Mouse (Mus musculus) lung, postnatal 10 days (tissue): ENCODE results near the gene Tll2.
A peak's percentile ranks its signal among the peaks of the same experiment; 100 is the strongest.

ENCODE experiments used
- DNase-seq: peaks from one replicate; pipeline ENCODE4 v3.0.0; 2021

Gene Tll2

DNA sequence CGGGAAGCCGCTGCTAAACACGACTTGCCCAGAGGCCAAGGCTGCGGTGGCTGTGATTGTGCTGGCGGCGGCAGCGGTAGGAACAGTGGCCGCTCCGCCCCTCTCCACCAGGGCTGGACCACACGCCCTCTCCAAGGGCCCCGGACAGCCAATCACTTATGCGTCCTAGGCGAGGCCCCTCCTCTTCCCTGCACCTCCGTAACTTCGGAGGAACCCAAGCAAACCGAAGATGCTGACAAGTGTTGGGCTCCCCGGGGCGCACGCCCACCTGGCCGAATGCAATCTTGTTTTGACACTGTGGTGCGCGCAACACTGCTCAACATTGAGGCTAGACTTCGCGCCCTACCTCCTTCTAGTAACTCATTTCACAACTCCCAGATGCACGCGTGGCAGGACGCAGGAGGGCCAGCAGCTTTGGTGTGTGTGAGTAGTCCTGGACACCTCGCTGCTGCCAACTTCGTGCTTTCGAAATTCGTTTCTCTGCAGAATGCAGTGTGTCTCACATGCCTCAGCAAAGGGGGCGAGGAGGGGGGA lies at the start of gene Tll2:
Gene Tll2 (minus strand): TSS at position 25 of the 534 bp plus-strand sequence.
- peak; percentile 74 for DNase-seq

DNA sequence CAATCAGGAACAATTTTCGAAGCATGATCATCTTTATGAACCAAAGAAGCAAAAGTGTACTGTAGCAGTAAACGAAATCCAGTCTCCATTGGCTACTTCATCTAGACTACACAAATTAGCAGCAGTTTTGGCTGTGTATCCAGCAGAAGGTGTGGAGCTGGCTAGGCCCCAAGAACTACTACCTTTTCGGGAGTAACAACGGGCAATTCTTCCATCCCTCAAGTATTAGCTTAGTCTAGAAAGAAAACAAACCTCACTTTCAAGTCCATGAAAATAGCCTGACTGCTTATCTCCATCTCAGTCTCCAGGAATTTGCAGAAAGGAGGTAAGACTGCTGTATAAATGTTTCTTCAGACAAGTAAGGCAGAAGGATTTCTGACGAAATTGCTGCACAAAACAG lies 47.9 kb upstream of the Tll2 start:
- peak; percentile 42 for DNase-seq

DNA sequence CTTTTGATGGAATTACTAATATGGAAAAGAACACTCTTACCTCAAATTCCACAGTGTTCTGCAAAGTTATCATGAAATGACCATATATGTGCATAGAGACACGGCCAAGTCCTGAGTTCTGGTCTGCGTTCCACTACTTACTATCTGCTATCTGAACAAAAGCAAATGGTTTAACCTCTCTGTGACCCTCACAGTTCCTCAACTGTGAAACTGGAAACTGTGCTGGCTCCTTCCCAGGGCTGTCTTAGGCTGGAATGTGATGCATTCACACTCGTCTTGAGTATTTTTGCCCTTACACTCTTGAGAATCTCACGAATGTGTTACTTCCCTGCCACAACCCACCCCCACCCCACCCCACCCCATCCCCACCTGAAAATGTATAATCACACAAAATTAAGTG lies 42.3 kb upstream of the Tll2 start:
- peak; percentile 34 for DNase-seq

DNA sequence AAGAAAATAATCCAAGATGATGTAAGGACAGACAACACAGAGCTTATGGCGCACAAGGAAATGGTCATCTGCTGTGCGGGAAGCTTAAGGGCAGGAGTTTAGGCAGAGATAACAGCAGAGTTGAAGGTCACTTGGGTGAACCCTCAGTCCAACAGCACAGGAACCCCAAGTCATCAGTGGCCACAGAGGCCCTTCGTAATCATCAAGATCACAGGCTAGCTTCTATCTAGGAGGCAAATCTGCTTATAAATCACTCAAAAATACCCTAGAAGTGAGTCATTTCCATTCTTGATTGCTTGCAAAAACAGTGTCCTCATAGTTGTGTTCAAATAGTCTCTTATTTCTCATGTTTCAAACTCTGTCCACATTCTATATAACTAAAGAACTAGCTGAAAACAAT lies 41.6 kb upstream of the Tll2 start:
- no peak for DNase-seq

DNA sequence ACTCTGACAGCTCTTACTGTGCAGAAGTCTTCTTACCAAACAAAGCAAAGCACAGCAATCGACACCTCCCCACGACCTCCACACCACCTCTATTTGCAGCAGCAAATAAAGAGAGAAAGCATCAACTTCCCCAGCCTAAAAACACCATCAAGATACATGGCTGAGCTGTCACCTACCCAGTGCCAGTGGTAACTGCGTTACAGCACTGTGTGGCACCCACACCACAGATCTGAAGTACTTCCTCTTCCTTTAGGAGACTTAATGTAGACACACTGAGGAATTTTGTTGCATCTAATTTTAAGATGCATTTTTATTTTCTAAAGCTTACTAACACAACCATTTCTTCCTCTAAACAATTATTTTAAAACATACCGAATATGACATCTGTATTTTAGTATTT lies 39.6 kb upstream of the Tll2 start:
- DNase-seq = no peak

DNA sequence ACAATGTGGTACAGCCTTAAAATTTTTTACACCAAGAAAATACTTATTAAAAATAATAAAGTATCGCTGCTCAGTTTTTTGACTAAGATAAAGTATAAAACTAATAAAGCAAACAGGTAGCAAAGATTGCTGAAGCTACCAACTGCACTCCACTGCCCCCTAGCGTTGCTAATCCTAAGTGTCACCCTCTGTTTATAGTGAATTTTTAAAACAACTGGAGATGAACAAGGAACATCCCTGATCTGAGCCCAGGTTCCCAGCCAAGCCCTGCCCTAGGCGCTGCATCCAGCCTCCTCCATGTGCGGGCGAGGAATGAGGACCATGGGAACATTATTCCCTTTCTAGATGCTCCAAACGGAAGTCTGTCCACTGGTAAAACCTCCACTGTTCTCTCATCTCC lies 37.9 kb upstream of the Tll2 start:
- peak; percentile 60 for DNase-seq

DNA sequence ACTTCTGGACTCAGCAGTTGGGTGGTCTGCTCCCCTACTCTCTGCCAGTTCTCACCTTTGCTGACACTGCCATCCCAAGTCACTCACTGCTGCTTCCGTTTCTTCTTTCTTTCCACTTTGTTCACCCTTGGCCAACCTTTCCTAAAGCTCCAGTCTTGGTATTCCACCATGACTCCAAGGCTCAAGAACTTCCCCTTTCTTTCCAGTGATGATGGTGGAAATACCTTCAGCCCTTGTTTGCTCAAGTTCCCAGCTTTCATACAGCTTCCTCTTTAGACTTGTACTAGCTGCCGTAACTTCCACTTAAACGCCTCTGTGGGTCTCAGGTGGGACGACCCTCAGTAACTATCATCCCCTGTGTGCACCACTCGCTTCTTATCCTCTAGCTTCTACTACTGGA lies 35.4 kb upstream of the Tll2 start:
- DNase-seq = no peak

DNA sequence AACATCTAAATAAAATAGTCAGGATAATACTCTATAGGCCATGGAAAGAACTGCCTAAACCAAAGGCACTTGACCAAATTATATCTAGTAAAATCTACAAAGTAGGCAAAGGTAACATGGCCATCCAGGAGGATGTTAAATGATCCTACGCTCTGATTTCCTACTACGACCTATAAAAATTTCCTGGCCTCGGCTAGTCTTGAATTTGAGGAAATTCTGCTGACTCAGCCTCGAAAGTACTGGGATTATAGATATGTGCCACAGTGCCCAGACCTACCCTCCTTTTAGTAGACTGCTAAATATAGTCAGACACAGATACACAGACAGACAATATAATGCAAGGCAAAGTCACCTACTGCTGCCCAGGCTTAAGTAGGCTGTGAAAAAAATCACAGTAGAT lies 27.1 kb upstream of the Tll2 start:
- DNase-seq = no peak

DNA sequence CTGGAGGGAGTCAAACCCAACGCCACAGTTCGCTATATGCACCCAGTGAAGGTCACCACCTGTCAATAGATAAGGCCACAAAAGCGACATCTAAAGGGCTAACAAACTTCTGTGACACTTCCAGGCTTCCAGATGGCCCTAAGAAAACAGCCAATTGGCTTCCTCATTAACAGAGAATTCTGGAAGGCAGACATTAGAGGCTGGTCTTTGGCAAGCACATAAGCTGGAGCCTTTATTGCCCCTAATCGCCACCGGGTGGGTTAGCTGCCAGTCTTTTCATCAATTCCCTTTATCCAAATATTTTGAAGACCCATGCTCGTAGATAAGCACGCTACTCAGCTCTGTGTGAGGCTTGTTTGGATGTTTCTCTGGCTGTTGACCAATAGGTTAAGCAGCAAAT lies 1.7 kb upstream of the Tll2 start:
- DNase-seq = no peak

DNA sequence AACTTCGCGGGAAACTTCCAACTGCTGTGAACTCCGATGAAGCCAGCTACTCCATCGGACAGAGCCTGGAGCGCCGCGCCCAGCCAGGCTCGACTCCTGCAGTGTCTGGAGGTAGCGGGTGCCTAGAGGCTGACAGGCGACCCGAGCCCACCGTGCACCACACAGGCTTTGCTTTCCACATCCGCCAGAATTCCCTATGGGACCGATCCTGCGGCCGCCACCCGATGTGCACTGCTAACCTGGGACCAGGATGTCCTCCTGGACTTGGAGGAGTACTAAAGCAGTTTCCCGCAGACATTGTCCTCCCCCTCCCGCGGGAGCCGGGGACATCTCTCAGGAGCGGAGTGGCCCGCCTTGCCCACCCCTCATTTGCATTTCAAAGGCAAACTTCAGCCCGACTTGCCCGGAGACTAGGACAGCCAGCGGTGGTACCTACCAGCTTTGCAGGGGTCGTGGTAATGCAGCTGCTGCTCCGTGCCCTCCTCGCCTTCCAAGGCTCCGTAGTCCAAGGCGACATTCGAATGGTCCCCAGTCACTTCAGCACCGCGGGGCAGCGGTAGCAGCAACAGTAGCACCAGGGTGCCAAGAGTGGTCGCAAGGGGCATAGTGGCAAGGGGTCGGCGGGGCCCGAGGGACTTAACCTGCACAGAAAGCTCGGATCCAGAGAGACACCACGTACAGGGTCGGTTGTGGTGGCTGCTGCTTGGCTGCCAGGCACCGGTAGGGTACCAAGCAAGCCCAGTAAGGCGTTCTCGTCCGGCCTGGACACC lies 409 bp downstream of the Tll2 start:
- DNase-seq = no peak

DNA sequence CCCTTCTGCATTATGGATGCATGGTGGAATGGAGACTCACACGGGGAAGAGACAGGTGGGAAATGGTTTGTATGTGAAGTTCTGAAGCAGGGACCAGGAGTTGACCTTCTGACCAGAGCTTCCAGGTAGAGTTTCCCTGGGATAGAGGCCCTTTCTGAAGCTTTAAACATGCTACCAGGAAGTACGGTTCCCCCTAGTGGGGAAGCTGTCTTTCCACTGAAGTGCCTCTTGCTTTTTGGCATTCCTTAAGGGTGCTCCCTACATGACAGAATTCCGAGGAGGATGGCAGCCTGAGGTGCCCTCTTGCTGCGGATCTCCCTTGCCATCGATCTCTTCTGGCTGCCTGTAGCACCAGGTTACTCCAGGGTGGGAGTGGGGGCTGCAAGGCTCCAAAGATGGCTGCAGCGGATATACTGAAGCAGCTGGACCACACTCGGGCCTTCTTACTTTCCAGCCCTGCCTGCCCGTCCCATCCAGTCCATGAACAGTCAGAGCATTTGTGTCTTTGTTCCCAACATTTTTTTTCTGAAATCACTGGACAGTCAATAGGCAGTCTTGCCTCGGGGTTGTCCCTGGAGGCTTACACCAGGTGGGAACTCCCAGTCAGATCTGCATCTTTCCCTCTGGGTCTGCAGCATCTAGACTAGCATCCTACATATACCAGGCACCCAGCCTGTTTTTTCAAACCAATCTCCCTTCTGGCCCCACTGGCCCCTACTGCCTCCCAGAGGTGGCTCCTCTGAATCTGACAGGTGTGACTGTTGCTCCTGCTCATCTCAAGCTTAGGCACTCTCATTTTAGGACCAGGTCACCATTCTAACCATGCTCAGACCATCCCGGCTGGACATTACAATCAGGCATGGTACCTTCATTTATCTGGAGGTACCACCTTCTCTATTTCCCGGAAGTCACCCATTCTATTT lies 2.2 kb downstream of the Tll2 start:
- peak; percentile 32 for DNase-seq

DNA sequence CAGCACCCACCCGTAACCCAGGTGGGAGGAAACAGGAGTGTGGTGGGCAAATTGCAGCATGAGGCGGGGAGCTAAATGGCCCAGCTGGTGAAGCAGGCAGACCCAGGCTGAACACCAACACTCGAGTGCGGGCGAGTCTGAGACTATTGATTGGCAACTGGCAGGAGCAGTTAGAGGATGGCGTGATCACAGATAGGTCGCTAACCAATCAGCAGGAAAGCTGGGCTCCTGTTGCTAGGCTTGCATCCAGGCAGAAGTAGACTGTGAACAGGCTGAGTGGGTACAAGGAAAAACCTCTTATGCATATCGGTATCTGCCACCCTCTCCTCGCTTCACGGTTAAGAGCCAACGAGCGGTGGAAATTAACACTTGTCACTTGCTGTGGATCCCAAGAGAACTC lies 9.0 kb downstream of the Tll2 start:
- no peak for DNase-seq

DNA sequence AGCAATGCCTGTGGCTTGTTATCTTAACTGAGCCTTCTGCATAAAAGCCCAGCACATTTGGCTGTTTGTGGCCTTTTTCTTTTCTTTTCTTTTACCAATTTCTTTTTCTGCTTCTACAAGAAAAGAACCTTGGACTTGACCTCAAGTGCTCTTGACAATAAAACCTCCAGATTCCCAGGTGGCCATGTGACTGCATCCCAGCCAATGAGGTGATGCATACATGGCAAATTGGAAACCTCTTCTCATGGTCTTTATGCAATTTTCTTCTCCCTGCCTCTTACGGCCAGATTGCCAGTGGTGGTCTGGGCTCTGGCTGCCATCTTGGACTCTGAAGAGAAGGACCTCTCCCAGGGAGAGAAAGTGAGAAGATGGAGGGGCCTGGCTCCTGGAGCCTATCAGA lies 13.3 kb downstream of the Tll2 start:
- no peak for DNase-seq

DNA sequence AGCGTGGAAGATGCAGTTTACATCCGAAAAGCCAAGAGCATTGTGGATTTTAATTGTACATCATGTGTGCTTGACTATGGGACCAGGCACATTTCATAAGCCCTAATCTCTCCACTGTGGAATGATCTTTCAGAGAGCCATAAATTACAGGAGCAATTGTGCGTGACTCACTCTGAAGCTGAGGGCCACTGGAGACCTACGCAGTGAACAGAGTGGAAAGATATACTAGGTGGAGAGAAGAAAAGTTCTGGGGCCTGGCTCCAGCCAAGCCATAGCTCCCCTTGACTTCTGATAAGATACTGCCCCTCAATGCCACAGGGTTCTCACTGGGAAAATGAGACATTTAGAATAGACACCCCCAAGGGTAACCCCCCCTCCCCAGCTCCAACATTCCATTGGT lies 13.7 kb downstream of the Tll2 start:
- no peak for DNase-seq

DNA sequence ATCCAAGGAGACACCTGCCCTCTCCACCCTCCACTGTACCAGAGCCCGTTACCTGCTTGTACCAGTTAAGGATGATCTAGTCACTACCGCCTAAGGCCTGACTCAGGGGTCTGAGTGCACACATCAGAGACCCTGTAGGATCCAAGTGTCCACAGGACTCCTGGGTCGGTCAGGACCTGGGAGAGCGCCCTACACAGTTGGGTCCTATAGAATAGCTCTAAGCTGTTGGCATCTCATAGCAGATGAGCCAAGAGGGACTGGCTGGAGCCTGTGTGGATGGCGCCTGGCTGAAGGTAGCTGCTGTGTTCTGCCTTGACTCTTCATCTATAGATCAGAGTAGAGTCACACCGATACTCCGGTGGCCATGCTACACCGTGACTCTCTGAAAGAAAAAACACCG lies 14.9 kb downstream of the Tll2 start:
- DNase-seq = no peak

DNA sequence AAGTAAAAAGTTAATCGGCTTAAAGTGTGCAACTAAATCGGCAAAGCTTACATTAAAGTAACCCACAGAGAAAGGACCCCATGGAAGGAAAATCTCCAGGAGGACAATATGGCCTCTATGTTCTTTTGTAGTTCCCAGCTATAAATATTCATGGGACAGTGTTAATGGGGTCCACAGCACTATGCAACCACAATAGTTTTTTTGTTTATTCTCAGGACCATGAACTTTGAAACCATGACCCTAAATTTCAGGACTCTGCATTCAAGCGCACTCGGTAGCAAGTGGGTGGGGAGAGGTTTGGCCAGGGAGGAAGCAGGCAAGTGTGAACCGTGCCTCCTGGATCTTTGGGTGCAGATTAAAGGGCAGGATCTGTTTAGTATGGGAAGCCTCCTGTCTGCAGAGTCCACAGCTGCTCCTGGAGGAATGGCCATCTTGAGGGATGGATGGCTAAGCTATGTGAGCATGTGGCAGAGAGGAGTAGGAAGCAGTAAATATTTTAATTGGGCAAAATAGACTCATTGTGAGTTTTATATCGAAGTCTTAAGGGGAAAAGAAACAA lies 15.7 kb downstream of the Tll2 start:
- DNase-seq = no peak

DNA sequence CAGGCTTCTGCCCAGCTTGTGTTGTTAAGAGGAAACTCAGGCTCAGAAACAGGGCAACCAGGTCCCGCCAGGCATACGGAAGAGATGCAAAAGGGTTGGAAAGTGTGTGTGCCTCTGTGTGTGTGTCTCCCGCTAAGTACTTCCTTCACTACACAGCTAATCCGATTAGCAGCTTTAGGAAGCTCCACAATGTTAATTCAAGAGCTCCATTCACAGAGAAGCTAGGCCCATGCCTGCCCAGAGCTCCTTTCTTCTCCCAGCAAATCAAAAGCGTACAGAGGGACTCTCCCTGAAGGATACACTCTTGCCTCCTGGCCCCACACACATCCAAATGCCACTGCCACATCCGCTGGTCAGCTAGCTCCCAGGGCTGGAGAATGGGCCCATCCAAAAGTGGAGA lies 29.3 kb downstream of the Tll2 start:
- no peak for DNase-seq

DNA sequence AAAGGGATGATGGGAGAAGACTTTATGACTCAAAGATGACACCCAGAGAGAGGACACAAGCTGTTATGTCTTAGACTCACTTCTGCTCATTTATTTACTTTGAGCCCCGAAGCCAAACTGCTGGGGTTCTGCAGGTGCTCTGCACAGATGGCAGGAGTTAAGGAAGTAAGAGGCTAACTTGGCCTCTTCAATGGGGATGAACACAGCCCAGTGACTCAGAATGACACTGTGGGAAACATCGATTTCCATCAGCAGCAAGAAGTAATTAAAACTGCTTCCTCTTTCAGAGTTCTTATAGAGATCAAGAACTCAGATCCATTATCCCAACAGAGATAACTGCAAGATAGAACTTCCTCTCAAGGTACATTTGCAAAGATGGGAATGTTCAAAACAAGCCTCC lies 29.8 kb downstream of the Tll2 start:
- no peak for DNase-seq

DNA sequence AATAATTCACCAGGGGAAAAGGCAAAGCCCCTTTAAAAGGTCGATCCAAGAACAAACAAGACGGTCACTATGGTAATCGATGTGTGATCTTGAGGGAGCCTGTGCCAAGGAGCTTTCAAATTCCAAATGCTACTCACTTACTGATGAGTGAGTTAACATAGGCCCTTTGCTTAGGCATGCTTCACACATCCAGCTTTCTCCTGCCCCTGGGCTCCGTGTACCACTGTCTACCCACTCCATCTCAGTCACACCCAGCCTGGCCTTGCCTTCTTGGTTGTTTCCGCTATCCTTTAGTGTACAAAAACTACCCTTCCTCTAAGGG lies 40.8 kb downstream of the Tll2 start:
- no peak for DNase-seq

DNA sequence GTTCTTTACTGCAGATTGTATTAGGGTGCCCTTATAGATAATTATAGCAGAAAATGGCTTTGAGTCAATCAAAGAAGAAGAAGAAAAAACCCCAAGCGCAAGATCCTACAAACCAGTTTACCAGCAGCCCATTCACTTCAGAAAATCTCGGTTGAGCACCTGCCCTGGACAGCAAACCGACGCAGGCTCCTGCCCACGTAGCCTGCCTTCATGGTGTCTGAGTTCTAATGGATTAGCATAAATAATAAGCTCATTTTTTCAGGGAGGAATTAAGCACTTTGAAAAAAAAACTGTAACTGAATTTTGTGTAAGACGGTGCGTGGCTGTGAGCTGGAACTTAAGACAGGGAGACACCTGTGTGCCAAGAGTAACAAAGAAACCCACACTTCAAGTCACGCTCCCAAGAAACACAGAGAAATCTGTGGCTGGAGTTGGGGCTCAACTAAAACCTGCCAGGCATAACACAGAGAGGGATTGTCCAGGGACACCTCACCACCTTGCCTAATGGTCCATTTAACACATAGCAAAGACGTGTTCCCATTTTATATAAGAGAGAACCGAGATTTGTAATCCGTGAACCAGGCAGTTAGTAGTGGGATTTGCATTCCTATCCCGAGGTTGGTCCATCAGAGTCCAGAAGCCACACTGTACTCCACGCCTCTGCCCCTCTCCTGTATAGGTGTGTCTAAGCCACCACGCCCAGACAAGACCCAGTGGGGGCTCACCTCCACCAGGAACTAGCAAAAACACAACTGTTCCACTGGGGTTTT lies 41.3 kb downstream of the Tll2 start:
- DNase-seq = no peak

DNA sequence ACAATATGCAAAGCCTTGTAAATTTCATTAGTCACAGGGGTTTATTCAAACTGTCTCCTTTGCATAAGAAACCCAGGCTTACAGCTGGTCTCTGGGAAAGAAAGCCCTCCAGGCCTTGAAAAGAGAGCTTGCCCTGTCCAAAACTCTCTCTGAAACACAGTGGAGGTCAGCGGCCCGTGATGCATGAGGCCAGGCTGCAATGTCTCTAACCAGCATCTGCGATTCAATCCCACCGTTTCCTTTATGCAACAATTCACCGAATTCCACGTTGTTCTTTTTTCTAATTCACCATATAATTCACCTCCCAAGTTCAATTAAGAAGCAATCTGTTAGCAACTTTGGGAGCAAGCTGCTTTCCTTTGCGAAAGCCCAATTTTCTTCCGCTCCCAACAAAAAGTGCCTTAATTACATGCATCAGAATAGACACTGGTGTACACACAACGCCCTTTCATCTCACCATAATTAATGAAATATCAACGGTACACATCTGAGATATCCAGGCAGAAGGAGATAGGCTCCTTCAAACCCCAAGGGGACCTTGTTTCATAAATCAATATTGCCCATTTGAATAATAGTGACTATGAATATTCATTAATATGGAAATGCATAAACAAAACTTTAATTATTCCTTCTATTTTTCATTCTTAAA lies 42.1 kb downstream of the Tll2 start:
- DNase-seq = no peak

DNA sequence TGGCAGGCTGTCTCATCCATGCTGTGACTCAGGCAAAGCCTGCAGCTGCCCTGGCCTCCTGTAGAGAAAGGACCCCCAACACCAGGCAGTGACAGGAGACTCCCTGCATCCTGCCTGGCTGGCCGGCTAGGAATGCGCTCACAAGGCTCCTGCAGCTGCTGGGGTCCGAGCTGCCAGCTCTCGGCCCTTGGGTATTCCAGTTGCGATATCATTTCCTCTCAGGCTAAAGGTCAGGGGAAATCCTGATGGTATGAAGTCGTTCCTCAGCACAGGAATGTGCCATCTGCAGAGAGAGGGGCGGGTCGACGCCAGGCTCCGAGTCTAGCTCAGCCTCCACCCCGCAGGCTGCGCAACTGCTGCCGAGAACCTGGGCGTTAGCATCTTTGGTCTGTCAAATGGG lies 46.2 kb downstream of the Tll2 start:
- DNase-seq = peak; percentile 19

DNA sequence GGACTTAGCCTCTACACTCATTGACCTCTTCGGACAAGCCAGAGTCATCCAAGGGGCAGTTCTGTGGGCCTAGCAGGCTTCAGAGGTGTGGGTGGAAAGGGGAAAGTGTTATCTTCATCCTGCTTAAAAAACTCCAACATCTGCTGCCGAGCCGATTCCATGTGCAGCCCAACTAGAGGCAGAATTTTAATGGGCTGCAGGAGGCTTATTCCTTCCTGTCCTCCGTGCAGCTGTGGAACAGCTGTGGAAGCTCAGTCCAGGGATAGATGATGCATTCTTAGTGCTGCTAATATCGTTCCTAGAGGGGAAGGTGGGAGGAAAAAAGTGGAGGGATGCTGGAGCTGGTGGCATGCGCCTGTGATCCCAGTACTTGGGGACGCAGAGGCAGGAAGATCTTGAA lies 52.0 kb downstream of the Tll2 start:
- no peak for DNase-seq
